Mouse (Mus musculus): ENCODE results near the gene Dnaja3.
A peak's percentile ranks its signal among the peaks of the same experiment; 100 is the strongest.

Gene Dnaja3

DNA sequence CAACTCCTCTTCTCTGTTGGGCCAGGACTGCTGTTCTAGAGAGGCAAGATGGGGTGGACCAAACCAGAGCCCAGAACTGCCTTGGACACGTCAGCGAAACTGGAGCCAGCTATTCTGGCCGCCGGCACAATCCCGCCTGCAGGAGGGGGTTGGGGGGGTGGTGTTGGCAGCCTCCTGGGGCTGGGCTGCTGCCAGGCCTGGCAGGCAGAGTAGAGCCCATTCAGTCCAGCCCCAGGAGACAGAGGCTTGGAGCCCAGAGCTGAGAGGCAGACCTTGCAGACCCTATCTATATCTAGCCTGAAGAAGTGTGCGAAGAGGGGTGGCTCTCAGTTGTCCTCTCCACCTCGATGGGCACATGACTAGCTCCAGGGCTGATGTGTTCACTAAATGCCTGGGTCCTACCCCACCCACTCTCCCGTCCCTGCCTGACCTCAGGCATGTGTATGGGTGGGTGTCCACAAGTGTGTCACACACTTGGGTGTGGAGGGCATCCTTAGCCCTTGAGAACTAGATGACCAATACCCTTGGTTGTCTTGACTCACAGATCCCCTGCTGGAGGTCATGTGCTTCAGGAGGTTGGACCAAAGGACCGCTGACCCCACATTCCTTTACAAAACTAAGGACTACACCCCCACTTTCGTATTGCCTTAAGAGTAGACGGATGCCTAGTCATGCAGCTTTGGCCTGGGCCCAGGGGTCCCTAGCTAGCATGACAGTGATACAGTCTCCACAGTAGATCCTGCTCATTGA lies 4.1 kb downstream of the Dnaja3 start:
- DNase-seq (ENCODE audit: low spot score) = peak; percentile 80

DNA sequence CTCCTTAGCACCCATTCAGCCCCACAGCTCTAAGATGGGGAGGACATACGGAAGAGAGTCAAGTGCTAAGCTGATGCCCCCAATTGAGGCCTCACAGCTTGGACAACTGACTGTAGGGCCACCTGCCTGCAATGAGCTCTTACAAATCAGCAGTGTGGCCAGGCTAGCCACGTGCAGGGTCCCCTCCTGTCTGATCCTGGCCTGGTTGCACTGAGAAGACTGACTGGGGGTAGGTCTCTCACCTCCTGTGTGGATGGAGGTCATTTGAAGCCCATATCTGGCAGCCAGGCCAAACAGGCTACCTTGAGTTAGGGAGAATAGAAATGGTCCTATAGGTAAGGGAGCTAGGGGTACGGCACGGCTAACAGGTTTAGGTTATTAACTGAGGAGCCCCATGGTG lies 6.1 kb downstream of the Dnaja3 start:
- DNase-seq (ENCODE audit: low spot score) = no peak

GRCm38 (mm10) chr16:4646831-4647230 lies 7.0 kb downstream of the Dnaja3 start:
- no peak for DNase-seq (ENCODE audit: low spot score)

- no peak for DNase-seq (ENCODE audit: low spot score)
These were observed 7.9 kb downstream of the Dnaja3 start for GRCm38 (mm10) chr16:4647651-4648141.

DNA sequence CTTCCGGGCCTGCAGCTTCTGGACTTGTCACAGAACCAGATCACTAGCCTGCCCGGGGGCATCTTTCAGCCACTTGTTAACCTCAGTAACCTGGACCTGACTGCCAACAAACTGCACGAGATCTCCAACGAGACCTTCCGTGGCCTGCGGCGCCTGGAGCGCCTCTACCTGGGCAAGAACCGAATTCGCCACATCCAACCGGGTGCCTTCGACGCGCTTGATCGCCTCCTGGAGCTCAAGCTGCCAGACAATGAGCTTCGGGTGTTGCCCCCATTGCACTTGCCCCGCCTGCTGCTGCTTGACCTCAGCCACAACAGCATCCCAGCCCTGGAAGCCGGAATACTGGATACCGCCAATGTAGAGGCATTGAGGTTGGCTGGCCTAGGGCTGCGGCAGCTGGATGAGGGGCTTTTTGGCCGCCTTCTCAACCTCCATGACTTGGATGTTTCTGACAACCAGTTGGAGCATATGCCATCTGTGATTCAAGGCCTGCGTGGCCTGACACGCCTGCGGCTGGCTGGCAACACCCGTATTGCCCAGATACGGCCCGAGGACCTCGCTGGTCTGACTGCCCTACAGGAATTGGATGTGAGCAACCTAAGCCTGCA lies 8.7 kb downstream of the Dnaja3 start:
- DNase-seq (ENCODE audit: low spot score) = no peak

GRCm38 (mm10) chr16:4649211-4649610 lies 9.4 kb downstream of the Dnaja3 start:
- DNase-seq (ENCODE audit: low spot score) = no peak

- DNase-seq (ENCODE audit: low spot score) = no peak
These were observed 9.9 kb downstream of the Dnaja3 start for GRCm38 (mm10) chr16:4649692-4650091.

DNA sequence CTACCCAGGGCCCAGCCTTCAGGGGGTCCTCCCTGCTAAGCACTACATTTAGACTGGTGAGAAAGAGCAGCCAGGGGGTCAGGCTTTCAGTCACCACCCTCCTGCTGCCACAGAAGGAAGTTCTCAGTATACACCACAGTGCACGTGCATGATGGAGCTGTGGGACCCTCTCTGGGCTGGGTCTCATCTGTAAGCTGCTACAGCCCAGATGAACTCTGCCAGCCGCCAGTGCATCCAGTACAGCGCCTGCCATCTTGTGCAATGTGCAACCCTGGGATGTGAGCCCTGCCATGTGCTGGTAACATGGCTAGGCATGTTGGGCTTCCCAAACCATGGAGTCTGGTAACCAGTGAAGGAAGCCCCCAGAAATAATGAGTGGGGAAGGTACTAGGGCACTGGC lies 10.4 kb downstream of the Dnaja3 start:
- no peak for DNase-seq (ENCODE audit: low spot score)

- no peak for DNase-seq (ENCODE audit: low spot score)
These were observed 11.3 kb downstream of the Dnaja3 start for GRCm38 (mm10) chr16:4651081-4651480.

DNA sequence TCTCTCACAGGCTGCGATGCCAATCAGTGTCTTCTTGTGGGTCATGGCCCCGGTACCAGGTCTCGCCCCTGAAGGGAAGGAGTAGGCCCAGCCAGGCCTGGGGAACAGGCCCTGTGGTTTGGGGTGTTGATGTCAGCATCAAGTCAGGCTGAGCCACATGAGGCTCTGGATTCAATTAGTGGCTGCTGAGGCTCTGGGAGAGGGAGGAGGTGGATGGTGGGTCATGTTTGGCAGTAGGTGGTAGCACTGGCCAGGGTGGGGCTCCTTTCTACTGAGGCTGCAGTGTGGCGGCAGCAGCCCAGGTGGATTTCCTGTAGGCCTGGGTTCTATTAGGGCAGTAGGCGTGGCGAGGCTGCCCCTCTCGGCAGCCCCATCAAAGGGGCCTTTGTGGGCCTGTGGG lies 11.8 kb downstream of the Dnaja3 start:
- DNase-seq (ENCODE audit: low spot score) = no peak

DNA sequence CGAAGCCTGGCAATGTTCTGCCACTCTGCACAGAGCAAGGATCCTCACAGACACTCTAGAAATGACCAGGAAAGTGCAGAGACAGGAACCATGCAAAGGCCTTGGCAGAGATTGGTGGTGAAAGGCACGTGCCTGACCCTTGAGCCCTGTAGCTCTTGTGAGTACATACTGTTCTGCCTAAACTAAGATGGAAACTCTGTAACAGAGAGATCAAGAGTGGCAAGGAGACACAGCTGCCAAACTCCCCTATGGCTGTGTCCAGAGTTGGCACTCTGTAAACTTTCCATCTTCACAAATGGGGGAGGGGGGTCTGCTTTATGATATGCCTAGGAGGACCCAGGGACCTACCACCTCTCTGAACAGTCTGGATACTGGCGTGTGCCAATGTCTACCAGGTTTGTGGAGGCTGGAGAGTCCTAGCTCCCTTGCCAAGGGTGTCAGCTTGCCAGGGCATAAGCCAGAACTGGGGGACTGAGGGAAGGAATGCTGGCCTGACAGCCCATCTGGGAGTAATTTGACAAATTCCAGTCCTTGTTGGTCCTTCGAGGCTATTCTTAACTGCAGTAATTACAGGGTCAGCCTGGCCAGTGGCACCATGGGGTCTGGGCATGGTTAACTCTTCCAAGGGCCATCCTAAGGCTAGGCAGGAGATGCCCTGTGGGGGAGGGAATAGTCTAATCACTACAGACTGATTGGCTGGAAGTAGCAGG lies 13.1 kb downstream of the Dnaja3 start:
- no peak for DNase-seq (ENCODE audit: low spot score)

GRCm38 (mm10) chr16:4654706-4655105 lies 14.9 kb downstream of the Dnaja3 start:
- DNase-seq (ENCODE audit: low spot score) = no peak

DNA sequence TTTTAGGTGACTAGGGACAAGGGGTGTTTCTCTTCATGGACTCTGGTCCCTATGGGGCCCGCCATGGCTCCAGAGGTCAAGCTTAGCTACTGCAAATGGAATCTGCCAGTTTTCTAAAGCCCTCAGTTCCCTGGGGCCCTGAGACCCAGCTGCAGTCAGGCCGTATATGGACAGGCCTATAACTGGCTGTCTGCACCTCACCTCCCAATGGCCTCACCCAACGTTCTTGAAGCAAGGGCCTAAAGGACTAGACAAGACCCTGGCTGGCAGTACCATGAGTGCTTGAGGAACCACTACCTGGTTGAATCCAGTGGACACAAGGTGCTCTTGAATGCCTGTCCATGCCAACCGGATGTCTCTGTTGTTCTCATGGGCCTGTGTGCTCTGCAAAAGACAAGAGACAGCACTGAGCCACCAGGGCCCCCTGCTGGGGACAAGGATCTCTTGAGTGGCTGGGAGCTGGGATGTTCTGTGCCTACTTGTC lies 15.5 kb downstream of the Dnaja3 start:
- DNase-seq (ENCODE audit: low spot score) = no peak

DNA sequence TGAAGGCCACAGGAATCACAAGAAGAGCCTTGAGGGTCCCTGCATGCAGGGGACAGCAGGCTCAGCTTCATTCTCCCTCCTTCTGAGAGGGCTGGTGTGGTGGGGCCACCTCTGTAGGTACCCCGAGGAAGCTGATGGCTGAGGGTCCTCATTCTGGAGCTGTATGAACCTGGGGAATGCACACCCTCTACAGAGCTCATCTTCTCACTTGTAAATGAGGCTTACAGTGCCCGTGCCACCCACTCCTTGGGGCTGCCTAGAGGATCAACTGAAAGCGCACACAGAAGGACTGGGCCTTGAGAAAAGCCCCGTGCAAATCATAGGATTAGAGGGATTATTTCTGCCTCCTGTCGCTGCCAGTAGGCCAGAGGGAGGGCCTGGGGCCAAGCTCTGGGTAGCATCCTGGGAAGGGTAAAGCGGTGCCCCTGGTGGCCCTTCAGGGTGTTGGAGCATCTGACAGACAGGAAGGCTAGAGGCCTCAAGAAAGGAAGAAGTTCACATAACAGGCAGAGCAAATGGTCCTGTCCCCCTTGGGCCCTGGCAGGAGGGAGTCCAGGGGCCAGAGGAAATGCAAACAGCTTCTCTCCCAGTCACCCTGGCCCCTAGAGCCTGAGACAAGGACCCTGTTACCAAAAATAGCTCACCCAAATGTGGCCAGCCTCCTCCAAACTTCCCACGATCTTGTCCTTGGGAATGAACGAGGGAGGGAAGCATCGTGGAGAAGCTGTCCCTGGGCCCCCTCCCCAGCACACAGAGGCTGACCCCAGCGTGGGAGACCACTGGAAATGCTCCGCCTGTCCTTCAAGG lies 16.2 kb downstream of the Dnaja3 start:
- DNase-seq (ENCODE audit: low spot score) = no peak

DNA sequence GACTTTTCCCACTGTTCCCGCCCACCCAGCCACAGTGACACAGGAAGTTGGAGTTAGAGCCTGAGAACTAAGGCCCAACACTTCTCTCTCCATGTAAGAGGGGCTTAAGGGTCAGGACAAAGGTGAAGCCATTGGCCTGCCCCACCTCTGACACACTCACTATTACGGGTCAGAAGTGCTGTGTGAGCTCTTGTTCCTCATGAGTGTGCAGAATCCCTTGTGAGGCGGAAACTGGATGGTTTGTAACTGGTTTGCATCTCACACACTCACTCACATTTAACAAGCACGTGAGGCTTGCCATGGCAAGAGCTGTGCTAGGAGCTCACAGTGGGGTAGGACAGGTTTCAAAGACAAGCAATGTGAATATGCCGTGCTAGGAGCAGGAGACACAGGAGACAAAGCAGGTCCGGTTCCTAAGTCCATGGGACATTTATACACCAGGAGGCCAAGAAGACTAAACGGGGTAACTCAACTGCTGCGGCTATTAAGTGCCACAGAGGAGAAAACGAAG lies 16.8 kb downstream of the Dnaja3 start:
- no peak for DNase-seq (ENCODE audit: low spot score)

GRCm38 (mm10) chr16:4658781-4659245 lies 19.0 kb downstream of the Dnaja3 start:
- DNase-seq (ENCODE audit: low spot score) = peak; percentile 63

DNA sequence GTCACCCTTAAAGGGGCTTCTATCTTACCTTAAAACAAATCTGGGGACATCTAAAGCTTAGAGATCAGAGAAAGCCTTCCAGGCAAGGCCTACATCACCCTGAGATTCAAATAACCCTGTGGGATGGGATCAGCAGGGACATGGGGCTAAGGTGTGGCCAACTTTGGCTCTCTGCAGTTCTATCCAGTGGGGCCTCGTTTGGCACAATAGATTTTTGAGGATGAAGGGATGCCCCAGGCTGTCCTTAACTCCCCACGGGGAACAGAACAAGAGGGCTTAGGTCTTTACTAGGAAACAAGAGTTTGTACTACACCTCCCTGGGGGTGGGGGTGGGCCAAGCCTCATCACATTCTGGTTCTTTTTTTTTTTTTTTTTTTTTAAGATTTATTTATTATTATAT lies 19.5 kb downstream of the Dnaja3 start:
- DNase-seq (ENCODE audit: low spot score) = no peak

- DNase-seq (ENCODE audit: low spot score) = no peak
These were observed 21.8 kb downstream of the Dnaja3 start for GRCm38 (mm10) chr16:4661605-4662004.

GRCm38 (mm10) chr16:4663806-4664205 lies 24.0 kb downstream of the Dnaja3 start:
- no peak for DNase-seq (ENCODE audit: low spot score)

- DNase-seq (ENCODE audit: low spot score) = no peak
These were observed 25.9 kb downstream of the Dnaja3 start for GRCm38 (mm10) chr16:4665726-4666125.

DNA sequence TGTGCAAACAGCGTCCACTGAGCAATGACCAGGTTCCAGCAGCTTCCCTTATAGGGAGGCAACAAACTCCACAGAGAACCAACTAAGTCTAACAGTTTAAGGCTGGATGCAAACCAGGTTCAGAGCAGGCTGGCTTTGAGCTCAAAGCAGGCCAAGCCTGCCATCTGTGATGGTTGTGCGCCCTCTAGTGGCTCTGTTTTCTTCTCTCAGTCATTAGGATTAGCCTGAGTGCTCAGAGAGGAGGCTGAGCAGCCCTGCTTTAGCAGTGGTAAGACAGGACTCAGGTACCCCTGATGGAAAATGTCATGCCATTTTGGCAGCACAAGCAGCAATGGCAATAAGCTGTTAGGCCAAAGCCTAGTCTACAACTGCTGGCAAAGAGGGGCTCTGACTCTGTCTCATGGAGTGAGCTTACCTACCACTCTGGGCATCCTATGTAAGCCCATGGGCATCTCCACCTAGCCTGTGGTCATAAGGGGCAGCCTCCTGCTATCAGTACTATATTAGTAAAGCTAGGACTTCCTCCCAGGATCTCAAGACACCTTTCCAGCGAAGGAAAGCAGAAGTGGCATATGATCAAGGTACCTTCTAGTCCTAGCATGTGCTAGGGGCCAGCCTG lies 27.5 kb downstream of the Dnaja3 start:
- DNase-seq (ENCODE audit: low spot score) = peak; percentile 89

Measured in ovary, postnatal 14 days (tissue).